Comparison of ENCODE assay signal across 11 mouse cellular contexts in the genomic region with DNA sequence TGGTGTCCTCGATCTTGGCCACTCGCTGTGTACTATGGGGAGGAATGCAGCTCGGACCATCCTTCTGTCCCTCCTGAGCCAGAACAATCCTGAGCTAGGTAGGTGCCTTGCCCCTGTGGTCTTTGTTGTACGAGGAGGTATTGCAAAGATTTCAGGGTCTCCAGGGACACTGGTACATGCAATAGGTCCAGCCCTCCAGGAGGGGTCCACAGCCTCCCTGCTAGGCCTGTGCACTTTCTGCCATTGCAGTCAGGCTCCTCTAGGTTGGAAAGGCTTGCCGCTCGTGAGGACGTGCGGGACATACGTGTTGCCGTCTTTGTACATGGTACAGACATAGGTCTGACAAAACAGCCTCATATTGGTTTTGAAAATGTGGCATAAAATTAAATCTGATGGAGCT.
DNase-seq lines count a peak whose midpoint lies in the region; ATAC-seq lines count a peak whose summit lies in the region.
"Had no signal": no experiment of that assay in that cellular context is flagged by ENCODE, and none has a peak within 500 bp of the region (broad histone marks: within the 10 kb centered on the region; RNA-seq: fewer than 3 reads in every experiment).

No protein-coding gene starts in this region.

- no peaks in the 10 kb centered on the region for H3K27me3 ChIP-seq in heart, embryonic 16.5 days (ENCODE audit: control insufficient read depth, insufficient read depth, low read length)
- H3K27me3 ChIP-seq in midbrain, embryonic 10.5 days (ENCODE audit: low read depth, poor library complexity, severe bottlenecking), result no peaks in the 10 kb centered on the region
- H3K27me3 ChIP-seq in midbrain, embryonic 15.5 days (replicated peaks), result no peaks in the 10 kb centered on the region
- H3K27me3 ChIP-seq in intestine, embryonic 14.5 days (replicated peaks; ENCODE audit: control insufficient read depth, insufficient read depth, low read length), result no peaks in the 10 kb centered on the region
- no peaks in the 10 kb centered on the region for H3K27me3 ChIP-seq in stomach, embryonic 15.5 days (replicated peaks)

- no peak for DNase-seq in heart, adult 11 months
- DNase-seq in midbrain, embryonic 10.5 days (ENCODE audit: low spot score), result no peak
- DNase-seq in intestine, embryonic 14.5 days (ENCODE audit: low spot score), result no peak
- DNase-seq in spleen, adult 12 weeks (ENCODE audit: low spot score), result no peak
- DNase-seq in thymus, postnatal 4 days, result no peak
- DNase-seq: cerebellum, postnatal 14 days had no signal

- no peaks in the 10 kb centered on the region for H3K36me3 ChIP-seq in heart, embryonic 16.5 days (ENCODE audit: control insufficient read depth, insufficient read depth)
- no peaks in the 10 kb centered on the region for H3K36me3 ChIP-seq in midbrain, embryonic 10.5 days
- H3K36me3 ChIP-seq in midbrain, embryonic 15.5 days (replicated peaks), result no peaks in the 10 kb centered on the region
- no peaks in the 10 kb centered on the region for H3K36me3 ChIP-seq in intestine, embryonic 14.5 days (ENCODE audit: control insufficient read depth, insufficient read depth, low read length)
- H3K36me3 ChIP-seq in stomach, embryonic 15.5 days, result no peaks in the 10 kb centered on the region

- no peak for ATAC-seq in heart, embryonic 16.5 days (replicated peaks; ENCODE audit: extremely low read depth, insufficient read depth, low FRiP score)
- no peak for ATAC-seq in midbrain, embryonic 15.5 days (replicated peaks)
- no peak for ATAC-seq in intestine, embryonic 14.5 days (replicated peaks; ENCODE audit: low FRiP score, low TSS enrichment, low read depth)
- ATAC-seq in stomach, embryonic 15.5 days (ENCODE audit: insufficient read depth, low FRiP score, low read depth), result no peak
- ATAC-seq: forebrain, embryonic 14.5 days had no signal

- 86% methylated on average over 10 of the region's 10 CpGs for WGBS in heart, embryonic 16.5 days
- WGBS in midbrain, embryonic 10.5 days, result 90% methylated on average over 10 of the region's 10 CpGs
- WGBS in midbrain, embryonic 15.5 days, result 87% methylated on average over 10 of the region's 10 CpGs
- WGBS in intestine, embryonic 14.5 days, result 86% methylated on average over 10 of the region's 10 CpGs
- 83% methylated on average over 10 of the region's 10 CpGs for WGBS in stomach, embryonic 15.5 days

- no peaks in the 10 kb centered on the region for H3K9me3 ChIP-seq in heart, embryonic 16.5 days (replicated peaks; ENCODE audit: control insufficient read depth, low read length)
- H3K9me3 ChIP-seq in midbrain, embryonic 10.5 days (replicated peaks), result no peaks in the 10 kb centered on the region
- no peaks in the 10 kb centered on the region for H3K9me3 ChIP-seq in midbrain, embryonic 15.5 days
- no peaks in the 10 kb centered on the region for H3K9me3 ChIP-seq in intestine, embryonic 14.5 days (ENCODE audit: control insufficient read depth, low read length)
- H3K9me3 ChIP-seq in stomach, embryonic 15.5 days, result no peaks in the 10 kb centered on the region

- peaks cover 4% of the 10 kb centered on the region; the same call in 1 of the 2 replicates for H3K4me1 ChIP-seq in heart, embryonic 16.5 days (ENCODE audit: control insufficient read depth, insufficient read depth, low read length)
- peaks cover 7% of the 10 kb centered on the region; the same call in 1 of the 2 replicates for H3K4me1 ChIP-seq in midbrain, embryonic 10.5 days
- H3K4me1 ChIP-seq in midbrain, embryonic 15.5 days, result peaks cover 4% of the 10 kb centered on the region; the same call in 1 of the 2 replicates
- H3K4me1 ChIP-seq in intestine, embryonic 14.5 days (replicated peaks; ENCODE audit: control insufficient read depth, insufficient read depth, low read length), result peaks cover 42% of the 10 kb centered on the region
- peaks cover 32% of the 10 kb centered on the region for H3K4me1 ChIP-seq in stomach, embryonic 15.5 days

- H3K27ac ChIP-seq in heart, embryonic 16.5 days (ENCODE audit: low read length), result peak overlapping the region; percentile 69
- 0 out of 2 replicates have a peak overlapping the region, but pooled peaks have one; percentile 38 for H3K27ac ChIP-seq in midbrain, embryonic 10.5 days (replicated peaks)
- no peak overlapping the region for H3K27ac ChIP-seq in midbrain, embryonic 15.5 days
- H3K27ac ChIP-seq in intestine, embryonic 14.5 days (ENCODE audit: low read depth), result peak overlapping the region; percentile 99
- peak overlapping the region; percentile 95 for H3K27ac ChIP-seq in stomach, embryonic 15.5 days
- H3K27ac ChIP-seq: macrophage had no signal

- no peak overlapping the region for H3K4me2 ChIP-seq in heart, embryonic 16.5 days (ENCODE audit: low read depth, low read length)
- no peak overlapping the region for H3K4me2 ChIP-seq in midbrain, embryonic 15.5 days
- H3K4me2 ChIP-seq in intestine, embryonic 14.5 days (ENCODE audit: low read length), result no peak overlapping the region
- no peak overlapping the region for H3K4me2 ChIP-seq in stomach, embryonic 15.5 days

- H3K4me3 ChIP-seq in heart, embryonic 16.5 days (ENCODE audit: low read length), result no peak overlapping the region
- H3K4me3 ChIP-seq in midbrain, embryonic 10.5 days, result no peak overlapping the region
- H3K4me3 ChIP-seq in midbrain, embryonic 15.5 days, result no peak overlapping the region
- no peak overlapping the region for H3K4me3 ChIP-seq in intestine, embryonic 14.5 days (ENCODE audit: low read depth, low read length)
- H3K4me3 ChIP-seq in stomach, embryonic 15.5 days (replicated peaks), result no peak overlapping the region

- H3K9ac ChIP-seq in heart, embryonic 16.5 days (ENCODE audit: low read length), result no peak overlapping the region
- H3K9ac ChIP-seq in midbrain, embryonic 15.5 days, result no peak overlapping the region
- no peak overlapping the region for H3K9ac ChIP-seq in intestine, embryonic 14.5 days (ENCODE audit: low read length)
- H3K9ac ChIP-seq in stomach, embryonic 15.5 days, result no peak overlapping the region
